Mouse (Mus musculus): ENCODE data around the gene Fam243. TPM values are rescaled to one million over a fixed set of nuclear protein-coding genes. Genes with fewer than 3 reads are reported as not detected.

Fam243 gene
- total RNA-seq, 2 experiments from 2014 or later, result not detected

DNA sequence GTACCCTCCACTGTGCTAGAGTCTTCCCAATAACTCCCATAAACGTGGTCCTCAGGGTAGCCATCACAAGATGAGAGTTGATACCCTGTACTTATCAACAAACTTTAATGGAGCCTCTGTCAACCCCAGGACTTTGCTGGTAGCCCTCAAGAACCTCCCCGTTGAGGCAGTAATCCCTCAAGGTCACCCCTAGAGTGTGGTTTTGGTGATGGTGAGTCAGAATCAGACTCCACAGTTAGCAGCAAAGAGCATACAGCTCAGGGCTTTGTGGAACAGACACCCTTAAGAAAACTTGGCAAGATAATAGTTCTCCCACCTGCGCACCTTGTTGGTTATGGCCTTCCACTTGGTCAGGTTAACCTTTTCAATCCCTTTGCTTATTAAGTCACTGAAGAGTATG lies 880 bp downstream of the Fam243 start:
- no peak for DNase-seq (ENCODE audit: low spot score in 2 of 2)

DNA sequence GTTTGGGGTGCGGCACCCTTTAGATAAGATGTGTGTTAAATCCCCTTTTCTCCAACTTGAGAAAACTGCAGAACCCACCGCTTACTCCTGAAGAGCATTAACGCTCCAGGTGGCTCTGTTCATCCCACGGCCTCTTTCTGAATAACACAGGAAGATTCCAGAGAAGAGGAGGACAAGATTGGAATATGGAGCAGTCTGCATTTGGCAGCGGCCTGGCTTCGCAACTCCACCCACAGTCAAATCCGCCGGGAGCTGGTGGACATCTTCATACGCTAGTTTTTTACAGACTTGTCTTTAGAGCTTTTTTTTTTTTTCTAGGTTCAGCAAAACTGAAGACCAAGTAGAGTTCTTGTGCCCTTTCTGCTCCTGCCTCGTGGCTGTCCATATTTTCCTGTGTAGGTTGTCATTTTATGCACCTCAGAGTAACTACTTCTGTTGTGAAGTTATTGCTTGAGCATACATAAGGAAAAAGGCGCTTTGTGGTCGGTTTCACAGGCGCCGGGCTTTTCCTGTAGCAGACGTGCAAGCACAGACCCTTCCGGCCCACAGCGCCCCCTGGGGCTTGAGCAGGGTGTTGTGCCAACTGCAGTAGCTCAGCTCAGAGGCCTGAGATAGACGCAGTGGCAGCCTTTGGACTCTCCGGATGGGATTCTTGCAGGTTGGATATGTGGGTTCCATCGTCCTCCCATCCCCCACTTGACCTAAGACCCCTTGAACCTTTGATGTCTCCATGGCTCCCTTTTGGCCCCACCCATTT lies 1.7 kb downstream of the Fam243 start:
- DNase-seq (ENCODE audit: low spot score in 2 of 2), result peak in 1 of 2 experiments; percentile 57

DNA sequence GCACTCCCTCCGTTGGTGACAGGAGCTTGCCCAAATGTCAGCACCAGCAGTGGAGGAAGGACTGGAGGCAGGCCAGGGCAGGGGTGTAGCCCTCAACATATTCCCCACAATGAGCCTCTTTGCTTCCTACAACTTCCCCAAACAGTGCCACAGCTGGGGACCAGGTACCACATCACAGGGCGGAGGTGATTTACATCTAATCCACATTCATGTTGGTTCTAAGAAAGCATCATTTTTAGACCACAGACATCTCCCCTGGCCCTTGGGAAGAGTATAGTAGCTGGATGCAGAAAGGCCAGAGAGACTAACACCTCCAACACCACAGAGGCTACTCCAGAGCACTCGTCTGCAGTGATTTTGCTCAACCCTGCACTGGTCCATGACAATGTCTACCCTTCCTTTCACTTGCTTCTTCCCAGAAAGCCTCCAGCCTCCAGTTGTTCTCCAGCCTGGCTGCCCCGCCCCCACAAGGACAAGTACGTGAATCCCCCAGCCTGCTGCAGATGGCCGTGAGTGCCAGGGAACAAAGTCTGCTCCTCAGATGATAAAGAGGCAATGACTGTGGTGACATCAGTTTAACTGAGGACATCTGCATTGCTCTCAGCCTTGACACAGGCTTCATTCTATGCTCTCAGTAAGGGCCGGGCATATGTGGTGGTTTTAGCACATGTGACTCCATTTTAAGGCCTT lies 5.0 kb downstream of the Fam243 start:
- DNase-seq (ENCODE audit: low spot score in 2 of 2), result no peak

DNA sequence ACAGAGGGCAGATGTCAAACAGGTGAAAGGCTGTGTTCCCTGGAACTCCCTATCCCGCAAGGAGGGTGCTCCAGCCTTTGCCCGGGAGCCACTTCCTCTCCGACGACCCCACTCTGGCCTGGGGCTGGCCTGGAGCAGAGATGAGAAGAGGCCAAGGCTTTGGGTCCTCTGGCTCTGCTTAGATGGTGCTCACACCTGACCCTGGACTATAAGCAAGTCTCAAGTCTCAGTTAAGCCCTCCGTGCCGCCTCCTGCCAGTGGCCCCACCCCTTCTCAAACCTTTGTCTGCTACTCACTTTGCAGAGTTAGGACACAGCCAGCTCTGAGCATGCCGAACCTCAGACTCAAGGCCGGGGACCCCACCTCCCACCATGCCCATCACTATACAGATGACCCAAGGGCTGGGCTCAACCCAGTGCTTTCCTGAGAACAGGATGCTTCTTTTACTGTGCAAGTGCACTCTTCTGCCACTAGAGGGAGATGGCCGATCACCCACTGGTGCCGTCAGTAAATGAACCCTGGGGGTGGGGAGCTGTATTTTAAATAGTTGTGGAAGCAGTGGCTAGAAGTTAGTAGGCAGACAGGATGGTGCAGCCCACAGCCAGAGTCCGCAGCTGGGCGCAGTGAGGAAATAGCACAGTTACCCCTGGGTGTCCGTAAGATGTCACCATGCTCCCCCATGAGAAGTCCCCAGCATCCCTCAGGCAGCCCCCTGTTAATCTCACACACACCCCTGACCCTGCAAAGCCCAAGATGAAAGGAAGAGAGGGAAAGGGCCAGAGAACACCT lies 7.1 kb downstream of the Fam243 start:
- DNase-seq (ENCODE audit: low spot score in 2 of 2), result no peak

GRCm38 (mm10) chr16:92309126-92309525 lies 12.1 kb downstream of the Fam243 start:
- DNase-seq (ENCODE audit: low spot score in 2 of 2), result no peak

- DNase-seq (ENCODE audit: low spot score in 2 of 2), result no peak
Measured at GRCm38 (mm10) chr16:92307947-92308346, 13.3 kb downstream of the Fam243 start.

- no peak for DNase-seq (ENCODE audit: low spot score in 2 of 2)
Measured at GRCm38 (mm10) chr16:92305519-92305918, 15.7 kb downstream of the Fam243 start.

- DNase-seq (ENCODE audit: low spot score in 2 of 2), result no peak
Measured at GRCm38 (mm10) chr16:92302506-92302905, 18.7 kb downstream of the Fam243 start.

DNA sequence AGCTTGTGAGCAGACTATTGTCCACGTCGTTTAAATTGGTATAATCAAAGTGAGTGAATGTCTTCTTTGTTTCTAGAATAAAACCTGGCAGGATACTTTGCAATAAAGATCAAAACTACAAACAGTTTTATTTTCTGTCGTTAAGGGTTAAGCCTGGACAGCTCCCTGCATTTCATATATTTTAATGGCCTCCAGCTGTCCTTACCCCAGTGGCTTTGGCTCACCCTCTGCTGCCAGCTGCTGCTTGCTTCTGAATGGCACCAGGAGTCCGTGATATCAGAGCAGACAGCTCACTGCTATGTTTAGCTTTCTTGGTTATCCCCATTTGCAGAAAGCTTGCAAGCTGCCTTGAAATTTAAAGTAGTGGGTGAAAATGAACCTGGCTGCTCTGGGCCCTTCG lies 19.3 kb downstream of the Fam243 start:
- no peak for DNase-seq (ENCODE audit: low spot score in 2 of 2)

GRCm38 (mm10) chr16:92301412-92301806 lies 19.8 kb downstream of the Fam243 start:
- no peak for DNase-seq (ENCODE audit: low spot score in 2 of 2)

DNA sequence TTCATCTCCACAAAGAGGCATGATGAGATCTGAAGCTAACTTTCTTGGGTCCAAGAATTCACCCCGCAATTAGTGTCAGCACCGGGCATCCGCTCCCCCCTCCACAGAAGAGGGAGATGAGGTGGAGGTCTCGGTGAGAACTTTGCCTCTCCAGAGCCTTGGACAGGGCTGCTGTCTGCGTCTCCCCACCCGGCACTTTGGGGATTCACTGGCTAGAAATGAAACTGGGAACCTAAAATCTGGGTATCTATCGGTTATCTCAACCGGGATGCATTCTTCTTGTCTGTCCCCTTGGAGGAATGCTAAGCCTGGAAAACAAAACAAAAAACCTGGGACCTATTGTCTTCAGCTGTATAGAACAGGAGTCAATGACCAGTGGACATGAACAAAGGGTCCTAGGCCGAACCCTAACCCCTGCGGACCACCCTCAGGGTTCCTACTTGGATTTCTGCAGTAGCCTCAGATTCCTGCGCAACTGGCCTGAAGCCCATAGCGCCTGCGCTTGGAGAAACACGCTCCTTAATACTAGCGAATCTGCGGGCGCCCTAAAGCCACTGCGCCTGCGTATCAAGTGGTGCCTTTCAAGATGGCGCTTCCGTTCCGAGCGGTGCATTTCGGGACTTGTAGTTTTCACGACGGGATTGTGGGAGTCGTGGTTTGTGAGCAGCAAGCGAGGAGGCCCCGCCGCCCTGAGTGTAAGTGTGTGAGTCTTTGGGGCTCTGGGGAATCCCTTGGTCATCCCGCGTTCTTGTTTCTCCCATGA lies 20.4 kb downstream of the Fam243 start, which contains the start of gene Smim11:
Gene Smim11, plus strand, starts transcription at position 638 of the 763 bp plus-strand sequence.
- peak; percentile 83 to 88 for DNase-seq (ENCODE audit: low spot score in 2 of 2)

GRCm38 (mm10) chr16:92295328-92295727 lies 25.9 kb downstream of the Fam243 start:
- no peak for DNase-seq (ENCODE audit: low spot score in 2 of 2)

DNA sequence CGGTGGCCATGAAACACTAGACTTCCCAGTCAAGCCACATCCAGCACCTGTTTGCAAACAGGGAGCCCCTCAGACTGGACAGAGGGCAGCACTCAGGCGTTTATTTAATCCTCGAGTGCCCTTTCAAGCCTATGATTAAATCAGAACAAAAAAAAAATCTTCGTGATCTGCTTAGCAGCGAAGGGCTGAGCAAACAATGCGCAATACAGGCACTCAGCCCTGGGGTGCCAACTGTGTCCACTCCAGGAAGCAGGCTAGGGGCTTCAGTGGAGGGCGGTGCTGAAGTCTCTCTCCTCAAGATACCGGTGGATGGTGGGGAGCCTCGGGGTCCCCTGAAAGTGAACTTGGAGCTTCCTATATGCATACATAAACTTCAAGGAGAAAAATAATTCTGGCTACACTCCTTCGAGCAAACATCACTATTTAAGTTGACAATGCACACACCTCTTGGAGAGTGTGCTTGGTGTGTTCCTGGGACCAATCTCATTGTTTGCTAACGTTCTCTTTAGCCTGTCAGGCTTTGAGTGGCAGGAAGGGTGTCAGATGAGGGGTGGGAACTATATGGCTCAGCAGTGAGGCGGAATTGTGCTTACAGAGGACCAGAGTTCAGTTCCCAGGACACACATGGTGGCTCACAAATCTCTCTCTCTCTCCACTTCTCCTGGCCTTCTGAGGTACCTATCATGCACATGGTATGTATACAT lies 26.8 kb downstream of the Fam243 start:
- no peak for DNase-seq (ENCODE audit: low spot score in 2 of 2)

GRCm38 (mm10) chr16:92292101-92292500 lies 29.1 kb downstream of the Fam243 start, which contains the start of gene Kcne2:
Gene Kcne2, plus strand, starts transcription at chr16:92292389.
- no peak for DNase-seq (ENCODE audit: low spot score in 2 of 2)

DNA sequence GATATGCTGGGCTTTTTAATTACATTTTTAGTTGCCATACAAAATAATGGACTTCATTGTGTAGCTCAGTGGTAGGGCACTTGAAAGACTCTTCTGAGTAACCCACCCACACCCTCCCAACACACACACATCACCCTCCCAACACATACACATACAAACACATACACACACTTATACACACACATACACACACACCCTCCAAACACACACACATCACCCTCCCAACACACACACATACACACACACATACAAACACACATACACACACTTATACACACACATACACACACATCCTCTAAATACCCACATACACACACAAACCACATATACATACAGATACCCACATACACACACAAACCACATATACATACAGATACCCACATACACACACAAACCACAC lies 31.2 kb downstream of the Fam243 start:
- DNase-seq (ENCODE audit: low spot score in 2 of 2), result no peak

DNA sequence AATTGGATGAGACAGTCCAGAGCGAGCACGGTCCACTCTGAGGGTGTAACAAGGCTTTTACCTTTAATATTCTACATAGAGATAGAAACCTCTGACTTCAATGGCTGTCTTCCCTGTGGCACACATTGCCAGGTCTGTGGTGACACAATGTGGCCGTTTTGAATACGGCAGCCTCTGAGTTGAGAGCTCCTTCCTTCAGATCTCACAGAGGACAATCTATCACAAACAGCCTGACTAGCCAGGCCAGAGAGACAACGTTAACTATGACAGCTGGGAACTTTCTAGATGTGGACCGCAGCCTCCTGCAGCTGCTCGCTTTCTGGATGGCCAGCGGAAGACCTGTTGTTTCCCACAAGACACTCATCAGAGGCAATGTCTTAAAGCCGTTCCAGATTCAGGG lies 32.5 kb downstream of the Fam243 start:
- no peak for DNase-seq (ENCODE audit: low spot score in 2 of 2)

DNA sequence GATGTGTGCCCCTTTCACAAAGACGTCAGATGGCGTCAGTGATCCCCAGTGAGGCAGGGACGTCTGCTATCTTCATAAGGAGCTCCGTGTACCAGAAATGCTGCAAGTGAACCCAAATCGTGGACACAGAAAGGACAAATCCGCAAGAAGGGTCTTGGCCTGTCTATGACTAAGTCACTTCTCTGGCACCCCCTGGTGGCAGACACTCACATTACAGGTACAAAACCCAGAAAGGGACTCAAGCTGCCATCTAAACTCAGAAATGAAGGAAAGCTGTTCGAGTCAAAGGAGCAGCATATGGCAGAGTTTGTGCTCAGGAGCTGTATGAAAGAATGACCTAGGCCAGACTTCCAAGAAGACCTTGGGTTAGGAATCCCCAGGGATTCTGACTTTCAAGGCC lies 34.6 kb downstream of the Fam243 start:
- DNase-seq (ENCODE audit: low spot score in 2 of 2), result peak; percentile 83 to 88

DNA sequence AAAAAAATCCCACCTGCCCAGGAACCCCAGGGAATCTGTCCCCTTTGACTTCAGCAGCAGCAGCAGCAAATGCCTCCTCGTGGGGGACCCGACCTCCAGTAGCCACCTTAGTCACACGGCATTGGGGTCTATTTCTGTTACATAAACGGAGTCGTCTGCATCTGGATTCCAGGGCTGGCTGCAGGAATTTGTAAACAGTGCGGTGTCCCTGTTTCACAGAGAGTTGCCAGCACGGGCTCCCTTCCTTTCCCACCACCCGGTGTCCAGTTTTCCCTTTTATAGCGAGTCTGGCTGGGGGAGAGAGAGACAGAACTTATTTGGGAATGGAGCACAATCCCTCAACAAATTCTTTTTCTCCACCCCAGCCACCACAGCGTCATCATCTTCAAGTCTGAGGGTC lies 36.2 kb downstream of the Fam243 start:
- no peak for DNase-seq (ENCODE audit: low spot score in 2 of 2)

DNA sequence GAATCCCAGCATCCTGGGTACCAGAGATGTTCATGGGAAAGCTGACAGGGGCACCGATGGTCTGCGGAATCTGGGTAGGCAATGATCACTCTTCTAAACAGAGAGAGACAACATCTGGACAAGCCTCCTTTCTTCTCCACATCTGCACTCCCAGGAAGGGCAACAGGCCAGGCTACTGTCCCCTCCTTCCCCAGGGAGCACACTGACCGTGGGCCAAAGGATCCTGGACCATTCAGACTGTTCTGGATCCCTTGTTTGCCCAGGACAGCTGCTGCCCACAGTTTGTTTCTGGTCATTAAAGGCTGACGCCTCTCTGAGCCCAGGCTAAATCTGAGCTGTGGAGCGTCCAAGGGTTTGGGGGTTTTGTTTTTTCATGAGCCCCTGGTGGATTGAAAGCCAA lies 38.6 kb downstream of the Fam243 start:
- DNase-seq (ENCODE audit: low spot score in 2 of 2), result no peak

GRCm38 (mm10) chr16:92275526-92275925 lies 45.7 kb downstream of the Fam243 start:
- DNase-seq (ENCODE audit: low spot score in 2 of 2), result peak; percentile 27 to 50

All from adrenal gland, adult 18-20 months (tissue).